Mouse (Mus musculus) hindbrain, embryonic 14.5 days (tissue): ENCODE results near the gene Tmem121. TPM values are rescaled to one million over a fixed set of nuclear protein-coding genes. Genes with fewer than 3 reads are reported as not detected.

Experiments
- ATAC-seq: fragments of 200-750 bp; cut with Nextera tagmentation; 2 replicates; pipeline ENCODE4 v1.8.0; 2017; ENCODE audit warnings: moderate number of reproducible peaks, mild to moderate bottlenecking, moderate TSS enrichment, moderate library complexity; ENCODE audit not compliant: low FRiP score
- DNase-seq: peaks from one replicate; pipeline ENCODE4 v3.0.0-alpha.2; 2015; ENCODE audit warnings: low spot score
- H3K27ac ChIP-seq: fragments of 300-500 bp; sonication (generic); 2 replicates; pipeline ENCODE4 v1.5.1; 2014; ENCODE audit warnings: mild to moderate bottlenecking, moderate library complexity
- H3K27me3 ChIP-seq: fragments of 300-500 bp; sonication (generic); 2 replicates; pipeline ENCODE4 v1.6.1; 2014; ENCODE audit warnings: mild to moderate bottlenecking, low read length, mixed read lengths; ENCODE audit not compliant: control insufficient read depth, insufficient read depth
- H3K36me3 ChIP-seq: fragments of 300-500 bp; sonication (generic); replicated peaks from 2 replicates; pipeline ENCODE4 v1.6.1; 2014; ENCODE audit not compliant: control insufficient read depth, insufficient read depth
- H3K4me1 ChIP-seq: fragments of 300-500 bp; sonication (generic); replicated peaks from 2 replicates; pipeline ENCODE4 v1.6.1; 2014; ENCODE audit warnings: antibody characterized with exemption, low read length, mixed read lengths; ENCODE audit not compliant: control insufficient read depth, insufficient read depth
- H3K4me2 ChIP-seq: fragments of 300-500 bp; sonication (generic); replicated peaks from 2 replicates; pipeline ENCODE4 v1.6.1; 2014; ENCODE audit warnings: mild to moderate bottlenecking, moderate library complexity
- H3K4me3 ChIP-seq: fragments of 300-500 bp; sonication (generic); replicated peaks from 2 replicates; pipeline ENCODE4 v1.5.1; 2014; ENCODE audit warnings: mild to moderate bottlenecking, low read length
- H3K9ac ChIP-seq: fragments of 300-500 bp; sonication (generic); 2 replicates; pipeline ENCODE4 v1.6.1; 2014
- H3K9me3 ChIP-seq: fragments of 300-500 bp; sonication (generic); 2 replicates; pipeline ENCODE4 v1.6.1; 2016; ENCODE audit warnings: low read length; ENCODE audit not compliant: control insufficient read depth
- WGBS: fragments of 180-500 bp; shearing (Covaris S2); extraction: QIAGEN DNeasy Blood & Tissue Kit; methylation state at CpG from one replicate; pipeline ENCODE4 v1.1.7; 2014; 5-methylcytosine and 5-hydroxymethylcytosine counted together
- polyA plus RNA-seq: library from polyadenylated mRNA; unstranded; fragments of >200 nt; fragmentation: Nextera tagmentation; extraction: Ambion mirVana; gene quantifications from 2 replicates; pipeline ENCODE4 v1.2.1, GENCODE M21; 2014

The Tmem121 gene
- polyA plus RNA-seq, 1 experiment from 2014 or later, result 28.0 TPM

DNA sequence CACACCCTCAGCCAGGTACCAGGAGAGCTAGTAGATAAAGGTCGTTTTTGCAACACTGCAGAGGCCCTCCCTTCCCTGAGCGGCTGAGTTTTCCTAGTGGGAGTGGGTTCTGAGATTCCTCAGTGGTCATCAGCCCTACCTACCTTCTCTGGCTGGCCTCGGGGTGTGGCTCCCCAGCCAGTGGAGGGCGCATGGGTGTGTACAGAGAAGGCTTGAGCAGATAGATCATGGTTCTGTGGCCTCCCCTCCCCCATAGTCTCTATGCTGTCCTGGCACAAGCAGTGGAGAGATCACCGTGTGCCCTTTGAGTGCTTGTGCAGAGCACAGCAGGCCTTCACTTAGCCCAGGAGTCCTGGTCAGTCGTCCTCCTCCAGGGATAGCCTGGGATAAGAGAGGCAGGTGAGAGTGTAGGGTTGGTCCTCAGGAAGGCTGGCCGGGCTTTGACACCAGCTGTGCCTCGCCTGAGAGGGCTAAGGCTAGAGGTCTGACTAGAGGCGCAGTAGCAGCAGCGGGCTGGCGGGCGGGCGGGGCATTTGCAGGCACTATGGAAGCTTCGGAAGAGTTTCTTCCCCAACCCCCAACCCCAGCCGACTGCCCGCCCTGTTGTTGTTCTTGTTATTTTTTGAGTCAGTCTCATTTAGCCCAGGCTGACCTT, 37.2 kb upstream of the Tmem121 start:
- Histone ChIP-seq H3K27ac (no peak overlapping the region), H3K4me1 (0 out of 2 replicates have a peak, but pooled peaks cover 12% of the 10 kb centered on the region), H3K36me3 (peaks cover 24% of the 10 kb centered on the region), H3K9me3 (no peaks in the 10 kb centered on the region), H3K27me3 (0 out of 2 replicates have a peak, but pooled peaks cover 23% of the 10 kb centered on the region), H3K4me3 (no peak overlapping the region), H3K9ac (no peak overlapping the region), H3K4me2 (no peak overlapping the region)
- ATAC-seq (no peak), DNase-seq (no peak)
- 43% methylated on average over 16 of the region's 16 CpGs for WGBS

DNA sequence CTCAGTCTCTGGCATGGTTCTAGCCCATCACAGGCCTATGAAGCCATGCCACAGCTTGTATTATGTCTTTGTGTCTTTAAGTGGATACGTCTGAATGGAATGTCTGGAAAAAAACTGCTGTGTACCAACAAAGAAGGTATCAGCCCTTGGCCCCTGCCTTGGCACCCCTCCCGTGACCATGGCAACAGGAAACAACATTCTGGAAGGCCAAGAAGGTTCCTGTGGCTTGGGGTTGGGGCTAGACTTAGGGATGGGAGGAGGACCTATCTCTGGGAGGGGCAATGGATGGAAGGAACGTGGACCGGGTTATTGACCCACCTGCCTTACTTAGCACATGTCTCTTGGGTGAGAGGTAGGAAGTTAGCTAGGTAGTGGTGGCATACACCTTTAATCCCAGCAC, 36.4 kb upstream of the Tmem121 start:
- no peak for DNase-seq
- Histone ChIP-seq H3K4me3 (no peak overlapping the region), H3K27ac (no peak overlapping the region), H3K27me3 (0 out of 2 replicates have a peak, but pooled peaks cover 23% of the 10 kb centered on the region), H3K4me1 (0 out of 2 replicates have a peak, but pooled peaks cover 12% of the 10 kb centered on the region), H3K9ac (no peak overlapping the region), H3K9me3 (no peaks in the 10 kb centered on the region), H3K36me3 (peaks cover 17% of the 10 kb centered on the region), H3K4me2 (no peak overlapping the region)
- ATAC-seq, result no peak
- 52% methylated on average over 4 of the region's 4 CpGs for WGBS

DNA sequence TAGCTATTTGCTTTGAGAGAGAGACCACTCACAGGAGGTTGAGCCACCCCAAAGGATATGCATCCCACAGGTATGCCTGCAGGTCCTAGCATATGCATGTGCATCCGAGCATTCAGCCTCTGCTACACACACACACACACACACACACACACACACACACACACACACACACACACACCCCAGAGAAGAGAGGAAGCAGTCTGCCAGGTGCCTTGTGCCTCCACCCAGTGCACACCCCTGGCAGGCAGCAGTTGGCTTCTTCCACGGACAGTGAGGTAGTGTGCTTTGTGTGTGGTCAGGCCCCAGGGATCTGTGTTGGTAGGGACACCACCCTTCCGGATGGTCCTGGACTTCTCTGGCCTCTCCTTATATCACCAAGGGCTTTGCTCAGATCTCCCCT, 35.8 kb upstream of the Tmem121 start:
- Histone ChIP-seq H3K36me3 (peaks cover 11% of the 10 kb centered on the region), H3K9me3 (no peaks in the 10 kb centered on the region), H3K9ac (no peak overlapping the region), H3K4me3 (no peak overlapping the region), H3K27me3 (0 out of 2 replicates have a peak, but pooled peaks cover 23% of the 10 kb centered on the region), H3K27ac (no peak overlapping the region), H3K4me1 (peaks cover 15% of the 10 kb centered on the region; the same call in 1 of the 2 replicates), H3K4me2 (no peak overlapping the region)
- no peak for ATAC-seq
- 89% methylated on average over 3 of the region's 3 CpGs for WGBS
- no peak for DNase-seq

DNA sequence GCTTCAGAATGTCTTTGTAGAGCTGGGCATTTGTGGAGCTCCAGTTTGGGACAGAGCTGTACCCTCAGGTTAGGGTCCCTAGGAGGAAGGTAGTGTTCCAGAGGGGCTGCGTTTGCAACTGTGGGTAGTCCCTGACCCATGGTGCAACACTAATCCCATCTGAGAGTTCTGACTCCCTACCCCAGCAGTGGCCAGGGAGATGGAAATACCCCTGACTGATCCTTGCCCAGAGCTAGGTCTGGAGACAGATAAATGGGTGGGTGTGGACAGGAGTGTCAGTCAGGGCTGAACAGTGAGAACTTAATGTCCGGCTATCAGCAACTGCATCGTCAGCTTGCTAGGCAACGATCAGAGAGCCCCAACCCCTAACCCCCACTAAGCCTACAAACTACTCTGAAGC, 35.1 kb upstream of the Tmem121 start:
- no peak overlapping the region for H3K4me3 ChIP-seq
- no peak overlapping the region for H3K4me2 ChIP-seq
- DNase-seq (no peak), ATAC-seq (no peak)
- peaks cover 22% of the 10 kb centered on the region for H3K4me1 ChIP-seq
- 81% methylated on average over 4 of the region's 4 CpGs for WGBS
- H3K9me3 ChIP-seq, result no peaks in the 10 kb centered on the region
- 0 out of 2 replicates have a peak, but pooled peaks cover 23% of the 10 kb centered on the region for H3K27me3 ChIP-seq
- H3K9ac ChIP-seq, result no peak overlapping the region
- H3K27ac ChIP-seq, result no peak overlapping the region
- H3K36me3 ChIP-seq, result peaks cover 4% of the 10 kb centered on the region; the same call in 1 of the 2 replicates

DNA sequence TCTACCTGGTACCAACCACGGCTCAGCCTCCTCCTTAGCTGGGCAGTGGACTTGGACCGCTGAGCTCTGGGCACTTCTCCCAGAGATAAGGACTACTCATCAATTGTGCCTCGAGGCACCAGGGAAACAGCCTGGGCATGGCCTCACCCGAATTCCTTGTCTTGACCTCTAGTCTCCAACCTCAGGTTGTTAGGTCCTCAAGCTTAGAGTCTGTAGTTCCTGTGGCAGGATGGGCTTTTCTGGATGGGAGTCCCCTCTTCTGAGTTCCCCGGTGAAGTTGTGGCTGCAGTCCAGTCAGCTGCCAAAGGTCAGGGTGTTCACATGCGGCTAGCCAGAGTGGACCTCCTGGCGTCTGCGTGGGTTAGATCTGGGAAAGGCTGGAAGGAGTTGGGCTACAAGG, 34.7 kb upstream of the Tmem121 start:
- no peak overlapping the region for H3K4me2 ChIP-seq
- H3K27ac ChIP-seq, result no peak overlapping the region
- no peaks in the 10 kb centered on the region for H3K9me3 ChIP-seq
- H3K9ac ChIP-seq, result no peak overlapping the region
- H3K4me1 ChIP-seq, result peaks cover 23% of the 10 kb centered on the region
- DNase-seq (no peak), ATAC-seq (no peak)
- no peak overlapping the region for H3K4me3 ChIP-seq
- 76% methylated on average over 8 of the region's 8 CpGs for WGBS
- no peaks in the 10 kb centered on the region for H3K36me3 ChIP-seq
- 0 out of 2 replicates have a peak, but pooled peaks cover 23% of the 10 kb centered on the region for H3K27me3 ChIP-seq

DNA sequence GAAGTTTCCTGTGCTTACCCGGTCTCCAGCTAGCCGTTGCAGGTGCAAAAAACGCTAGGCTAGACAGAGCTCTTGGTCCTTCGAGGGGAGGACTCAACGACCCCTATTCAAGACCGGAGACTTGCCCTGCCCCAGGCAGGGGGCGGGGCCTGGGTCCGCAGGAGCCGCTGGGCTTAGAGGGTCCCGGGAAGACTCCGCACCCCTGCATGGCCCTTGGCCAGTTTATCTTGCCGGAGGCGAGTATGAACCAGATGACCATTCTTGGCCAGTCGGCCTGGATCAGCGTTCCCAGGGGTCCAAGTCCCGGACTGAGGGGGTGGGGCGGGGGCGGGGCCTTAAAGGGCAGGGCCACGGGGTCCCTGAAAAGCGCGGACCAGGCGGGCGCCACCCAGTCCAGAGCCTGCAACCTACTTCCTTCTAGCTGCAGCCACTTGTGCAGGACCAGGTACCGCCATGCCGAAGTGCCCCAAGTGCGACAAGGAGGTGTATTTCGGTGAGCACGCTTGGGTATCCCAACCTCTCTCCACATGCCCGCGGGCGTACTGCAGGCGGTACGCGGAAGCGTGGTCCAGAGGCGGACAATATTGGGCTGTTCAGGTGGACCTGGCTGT, 34.0 kb upstream of the Tmem121 start:
- H3K9ac ChIP-seq, result peak overlapping the region; percentile 37; the same call in 1 of the 2 replicates
- WGBS, result 1% methylated on average over 36 of the region's 36 CpGs
- DNase-seq, result no peak

DNA sequence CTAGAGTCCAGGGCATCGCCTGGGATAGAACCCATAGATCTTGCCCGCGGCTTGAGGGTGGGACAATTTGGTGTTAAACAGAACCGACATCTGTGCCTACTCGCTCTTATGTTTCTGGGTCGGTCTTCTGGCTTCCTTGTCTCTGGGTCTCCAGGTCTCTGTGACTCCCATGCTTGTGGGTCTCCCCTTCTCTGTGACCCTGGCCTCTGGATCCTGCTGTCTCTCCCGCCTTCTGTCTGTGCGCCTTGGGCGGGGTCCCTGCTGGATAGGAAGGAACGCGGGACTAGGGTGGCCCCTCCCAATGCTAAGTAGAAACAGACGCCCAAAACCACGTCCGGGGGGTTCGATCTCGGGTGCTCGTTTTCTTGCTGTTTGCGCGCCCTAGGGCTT, 33.5 kb upstream of the Tmem121 start:
- no peak overlapping the region for H3K27ac ChIP-seq
- ATAC-seq, result no peak
- WGBS, result 33% methylated on average over 19 of the region's 19 CpGs
- 0 out of 2 replicates have a peak, but pooled peaks cover 23% of the 10 kb centered on the region for H3K27me3 ChIP-seq
- no peaks in the 10 kb centered on the region for H3K9me3 ChIP-seq
- peak overlapping the region; percentile 37; the same call in 1 of the 2 replicates for H3K9ac ChIP-seq
- peak overlapping the region; percentile 54 for H3K4me2 ChIP-seq
- no peak for DNase-seq
- H3K4me1 ChIP-seq, result peaks cover 29% of the 10 kb centered on the region
- H3K36me3 ChIP-seq, result no peaks in the 10 kb centered on the region
- peak overlapping the region; percentile 27 for H3K4me3 ChIP-seq

More for the DNA sequence above, 34.0 kb upstream of the Tmem121 start:
- 0 out of 2 replicates have a peak, but pooled peaks cover 23% of the 10 kb centered on the region for H3K27me3 ChIP-seq
- no peak overlapping the region for H3K27ac ChIP-seq
- no peak for ATAC-seq
- peak overlapping the region; percentile 54 for H3K4me2 ChIP-seq
- H3K36me3 ChIP-seq, result no peaks in the 10 kb centered on the region
- no peaks in the 10 kb centered on the region for H3K9me3 ChIP-seq
- peak overlapping the region; percentile 27 for H3K4me3 ChIP-seq
- H3K4me1 ChIP-seq, result peaks cover 25% of the 10 kb centered on the region

DNA sequence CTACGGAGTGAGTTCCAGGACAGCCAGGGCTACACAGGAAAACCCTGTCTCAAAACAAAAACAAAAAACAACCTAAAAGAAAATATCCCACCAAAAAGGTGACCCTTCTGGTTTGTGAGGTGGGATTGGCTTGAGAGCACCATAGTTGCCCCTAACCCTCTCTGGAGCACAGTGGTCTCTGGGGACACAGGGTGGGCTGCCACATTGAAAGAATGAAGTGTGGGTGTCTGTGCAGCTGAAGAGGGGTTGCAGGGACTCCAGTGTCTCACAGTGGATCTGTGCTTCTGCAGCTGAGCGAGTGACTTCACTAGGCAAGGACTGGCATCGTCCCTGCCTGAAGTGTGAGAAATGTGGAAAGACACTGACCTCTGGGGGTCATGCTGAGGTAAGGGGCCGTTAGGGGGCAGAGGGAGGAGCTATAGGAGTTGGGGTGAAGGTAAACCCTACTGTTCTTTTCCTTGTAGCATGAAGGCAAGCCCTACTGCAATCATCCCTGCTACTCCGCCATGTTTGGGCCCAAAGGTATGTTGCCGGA, 32.7 kb upstream of the Tmem121 start:
- WGBS, result 79% methylated on average over 6 of the region's 6 CpGs
- H3K4me3 ChIP-seq, result no peak overlapping the region
- no peak overlapping the region for H3K4me2 ChIP-seq
- H3K4me1 ChIP-seq, result peaks cover 28% of the 10 kb centered on the region
- no peaks in the 10 kb centered on the region for H3K36me3 ChIP-seq
- DNase-seq (no peak), ATAC-seq (no peak)
- H3K9ac ChIP-seq, result no peak overlapping the region
- H3K9me3 ChIP-seq, result no peaks in the 10 kb centered on the region
- no peak overlapping the region for H3K27ac ChIP-seq
- H3K27me3 ChIP-seq, result 0 out of 2 replicates have a peak, but pooled peaks cover 23% of the 10 kb centered on the region

DNA sequence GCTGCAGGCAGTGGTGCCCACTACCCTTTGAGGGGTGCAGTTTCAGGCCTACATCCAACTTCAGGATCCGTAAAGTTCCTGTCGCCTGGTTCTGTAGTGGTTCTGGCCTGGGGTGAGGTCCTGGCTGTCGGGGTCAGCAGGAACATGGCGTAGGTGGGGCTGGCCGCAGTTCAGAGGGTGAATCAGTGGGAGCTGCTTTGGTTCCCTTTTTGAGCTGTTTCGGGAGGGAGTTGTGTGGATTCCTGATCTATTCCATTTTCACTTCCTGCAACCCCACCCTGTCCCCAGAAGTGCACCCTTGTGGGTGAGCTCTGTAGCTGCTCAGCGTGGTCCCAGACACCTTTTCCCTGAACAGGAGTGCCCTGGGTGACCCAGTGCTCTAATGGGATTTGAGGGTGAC, 31.8 kb upstream of the Tmem121 start:
- ATAC-seq (no peak), DNase-seq (no peak)
- WGBS, result 91% methylated on average over 7 of the region's 7 CpGs
- Histone ChIP-seq H3K4me3 (no peak overlapping the region), H3K36me3 (no peaks in the 10 kb centered on the region), H3K27me3 (0 out of 2 replicates have a peak, but pooled peaks cover 23% of the 10 kb centered on the region), H3K4me1 (peaks cover 24% of the 10 kb centered on the region), H3K9me3 (no peaks in the 10 kb centered on the region), H3K4me2 (no peak overlapping the region), H3K27ac (no peak overlapping the region), H3K9ac (no peak overlapping the region)
